Mouse (Mus musculus): ENCODE data around the gene Fthl17a.

Gene Fthl17a

GRCm38 (mm10) chrX:85249379-85249778 lies at the start of gene Fthl17a:
TSS of gene Fthl17a (plus strand) at chrX:85249679.
- DNase-seq (ENCODE audit: low spot score), result no peak

GRCm38 (mm10) chrX:85207001-85207400 lies 42.5 kb upstream of the Fthl17a start:
- DNase-seq (ENCODE audit: low spot score), result no peak

- DNase-seq (ENCODE audit: low spot score), result no peak
Observed at GRCm38 (mm10) chrX:85226883-85227282, 22.6 kb upstream of the Fthl17a start.

GRCm38 (mm10) chrX:85271821-85272220 lies 22.3 kb downstream of the Fthl17a start:
- no peak for DNase-seq (ENCODE audit: low spot score)

GRCm38 (mm10) chrX:85272296-85272695 lies 22.8 kb downstream of the Fthl17a start:
- no peak for DNase-seq (ENCODE audit: low spot score)

- DNase-seq (ENCODE audit: low spot score), result no peak
Observed at GRCm38 (mm10) chrX:85289846-85290245, 40.4 kb downstream of the Fthl17a start.

GRCm38 (mm10) chrX:85292781-85293180 lies 43.3 kb downstream of the Fthl17a start:
- no peak for DNase-seq (ENCODE audit: low spot score)

GRCm38 (mm10) chrX:85294001-85294400 lies 44.5 kb downstream of the Fthl17a start:
- no peak for DNase-seq (ENCODE audit: low spot score)

GRCm38 (mm10) chrX:85304674-85305073 lies 55.2 kb downstream of the Fthl17a start:
- DNase-seq (ENCODE audit: low spot score), result no peak

GRCm38 (mm10) chrX:85318576-85318975 lies 69.1 kb downstream of the Fthl17a start:
- DNase-seq (ENCODE audit: low spot score), result no peak

GRCm38 (mm10) chrX:85319193-85319592 lies 69.7 kb downstream of the Fthl17a start:
- DNase-seq (ENCODE audit: low spot score), result no peak

All from MN1 (cell line).